Mouse (Mus musculus) lung, embryonic 16.5 days (tissue): Measurements from ENCODE around the gene Tec. TPM values are rescaled to one million over a fixed set of nuclear protein-coding genes. Genes with fewer than 3 reads are reported as not detected.

Experiments
- ATAC-seq: fragments of 200-750 bp; cut with Nextera tagmentation; 2 replicates; pipeline ENCODE4 v1.8.0; 2017; ENCODE audit warnings: low read depth, mild to moderate bottlenecking, moderate library complexity
- H3K27ac ChIP-seq: fragments of 300-500 bp; sonication (generic); 2 replicates; pipeline ENCODE4 v1.5.1; 2014; ENCODE audit warnings: mild to moderate bottlenecking, control low read depth, low read length
- H3K27me3 ChIP-seq: fragments of 300-500 bp; sonication (generic); 2 replicates; pipeline ENCODE4 v1.6.1; 2014; ENCODE audit warnings: low read depth, low read length, mixed read lengths; ENCODE audit not compliant: control insufficient read depth, insufficient read depth
- H3K36me3 ChIP-seq: fragments of 300-500 bp; sonication (generic); 2 replicates; pipeline ENCODE4 v1.6.1; 2014; ENCODE audit warnings: low read length; ENCODE audit not compliant: control insufficient read depth, insufficient read depth
- H3K4me1 ChIP-seq: fragments of 300-500 bp; sonication (generic); replicated peaks from 2 replicates; pipeline ENCODE4 v1.6.1; 2014; ENCODE audit warnings: low read length, mixed read lengths; ENCODE audit not compliant: control insufficient read depth, insufficient read depth
- H3K4me2 ChIP-seq: fragments of 300-500 bp; sonication (generic); 2 replicates; pipeline ENCODE4 v1.6.1; 2014; ENCODE audit warnings: low read depth, low read length, control low read depth
- H3K4me3 ChIP-seq: fragments of 300-500 bp; sonication (generic); 2 replicates; pipeline ENCODE4 v1.5.1; 2014; ENCODE audit warnings: mild to moderate bottlenecking, low read length, control low read depth
- H3K9ac ChIP-seq: fragments of 300-500 bp; sonication (generic); 2 replicates; pipeline ENCODE4 v1.6.1; 2014; ENCODE audit warnings: low read length, control low read depth
- H3K9me3 ChIP-seq: fragments of 300-500 bp; sonication (generic); 2 replicates; pipeline ENCODE4 v1.6.1; 2016; ENCODE audit warnings: low read length; ENCODE audit not compliant: control insufficient read depth
- WGBS: fragments of 180-500 bp; shearing (Covaris S2); extraction: QIAGEN DNeasy Blood & Tissue Kit; methylation state at CpG from one replicate; pipeline ENCODE4 v1.1.7; 2014; 5-methylcytosine and 5-hydroxymethylcytosine counted together
- polyA plus RNA-seq: library from polyadenylated mRNA; unstranded; fragments of >200 nt; fragmentation: Nextera tagmentation; extraction: Ambion mirVana; gene quantifications from 2 replicates; pipeline ENCODE4 v1.2.1, GENCODE M21; 2015

The Tec gene
- polyA plus RNA-seq, 1 experiment from 2014 or later, result 4.0 TPM

DNA sequence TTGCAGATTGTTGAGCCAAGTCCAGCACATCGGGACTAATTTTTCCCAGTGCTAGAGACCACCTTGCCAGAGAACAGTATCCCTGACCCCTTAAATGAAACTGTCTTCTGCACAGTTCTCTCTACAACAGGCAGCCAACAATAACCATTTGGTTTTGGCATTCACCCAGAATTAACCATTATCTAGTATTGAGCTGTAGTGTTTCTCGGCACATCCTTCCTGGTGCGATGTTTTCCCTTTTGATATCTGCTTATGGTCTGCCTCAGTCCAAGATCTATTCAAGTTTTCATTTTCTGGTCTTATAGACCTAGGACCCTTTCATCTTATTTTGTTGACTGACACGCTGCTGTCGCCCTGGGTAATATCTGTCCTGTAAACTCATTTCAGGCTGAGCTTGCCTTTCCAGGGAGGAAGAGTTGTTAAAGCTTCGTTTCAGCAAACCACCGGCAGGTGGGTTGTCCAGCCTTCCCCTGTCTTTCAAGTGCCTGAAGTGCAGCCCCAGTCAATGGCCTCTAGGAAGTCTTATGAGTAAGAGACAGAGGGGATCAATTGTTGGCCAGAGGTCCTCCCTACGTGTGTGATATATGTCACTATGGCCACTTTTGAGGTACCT, 40.1 kb upstream of the Tec start:
- 68% methylated on average over 8 of the region's 8 CpGs for whole genome bisulfite sequencing
- no peaks in the 10 kb centered on the region for H3K27me3 ChIP-seq

DNA sequence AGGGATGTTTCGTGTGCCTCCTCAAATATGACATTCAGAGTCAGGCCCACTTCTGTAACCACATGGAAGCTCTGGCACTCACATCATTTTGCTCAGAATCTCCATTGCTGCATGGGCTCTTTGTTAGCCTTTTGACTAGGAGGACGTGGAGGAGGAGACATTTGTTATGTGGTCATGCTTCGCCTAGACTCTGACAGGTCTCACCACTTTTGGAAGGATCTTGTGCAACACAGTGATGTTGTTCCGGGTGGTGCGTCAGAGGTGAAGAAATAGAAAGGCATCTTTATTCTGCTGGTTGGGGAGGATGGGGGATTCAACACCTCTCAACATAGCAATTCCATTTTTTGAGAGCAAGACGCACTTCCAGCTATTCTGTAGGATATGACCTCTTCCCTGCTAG, 39.1 kb upstream of the Tec start:
- Histone ChIP-seq H3K27me3 (no peaks in the 10 kb centered on the region), H3K4me1 (no peaks in the 10 kb centered on the region; the same call in 1 of the 2 replicates), H3K4me2 (no peak overlapping the region), H3K4me3 (no peak overlapping the region), H3K36me3 (no peaks in the 10 kb centered on the region), H3K9me3 (no peaks in the 10 kb centered on the region), H3K9ac (no peak overlapping the region), H3K27ac (no peak overlapping the region)
- ATAC-seq, result no peak
- WGBS, result 77% methylated on average over 6 of the region's 6 CpGs

More for the DNA sequence above, 40.1 kb upstream of the Tec start:
- Histone ChIP-seq H3K36me3 (no peaks in the 10 kb centered on the region), H3K4me2 (no peak overlapping the region), H3K9me3 (no peaks in the 10 kb centered on the region), H3K4me1 (peaks cover 5% of the 10 kb centered on the region; the same call in 1 of the 2 replicates), H3K9ac (no peak overlapping the region), H3K4me3 (no peak overlapping the region), H3K27ac (no peak overlapping the region)
- no peak for ATAC-seq

DNA sequence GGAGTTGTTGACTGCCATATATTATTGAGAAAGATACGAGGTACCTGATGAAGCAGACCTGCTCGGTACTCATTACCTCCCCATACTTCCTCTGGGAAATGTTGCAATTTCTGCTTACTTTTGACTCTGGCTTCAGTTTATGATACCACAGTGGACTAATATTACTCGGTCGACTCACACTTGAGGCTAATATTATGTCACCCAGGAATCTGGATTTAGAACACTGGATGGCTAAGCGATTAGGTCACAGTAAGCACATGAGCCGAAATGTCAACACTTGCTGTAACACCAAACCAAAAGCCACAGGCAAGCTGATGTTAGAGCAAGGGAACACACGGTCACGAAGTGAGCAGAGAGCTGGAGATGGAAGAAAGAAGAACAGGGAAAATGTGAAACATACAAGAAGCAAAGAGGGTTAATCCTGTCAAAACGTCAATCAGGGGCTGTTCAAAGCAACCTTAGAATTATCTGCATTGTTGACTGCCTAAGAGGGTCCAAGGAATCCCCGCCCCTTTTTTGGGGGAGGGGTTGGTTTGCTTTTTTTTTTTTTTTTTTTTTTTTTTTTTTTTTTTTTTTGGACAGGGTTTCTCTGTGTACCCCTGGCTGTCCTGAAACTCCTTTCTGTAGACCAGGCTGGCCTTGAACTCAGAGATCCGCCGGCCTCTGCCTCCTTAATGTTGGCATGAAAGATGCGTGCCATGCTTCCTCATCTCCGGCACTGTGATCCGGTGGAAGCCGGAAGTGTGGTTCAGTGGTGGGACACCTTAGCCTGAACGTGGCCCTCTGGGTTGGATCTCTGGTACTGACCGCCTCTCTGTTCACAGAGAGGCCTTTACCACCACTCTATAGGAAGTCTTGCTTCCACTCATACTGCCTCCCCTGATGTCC, 36.9 kb upstream of the Tec start:
- Histone ChIP-seq H3K4me3 (no peak overlapping the region), H3K27me3 (no peaks in the 10 kb centered on the region), H3K9ac (no peak overlapping the region), H3K9me3 (no peaks in the 10 kb centered on the region), H3K4me2 (peak overlapping the region; percentile 16; the same call in 1 of the 2 replicates), H3K4me1 (no peaks in the 10 kb centered on the region), H3K27ac (no peak overlapping the region), H3K36me3 (no peaks in the 10 kb centered on the region)
- WGBS, result 63% methylated on average over 18 of the region's 18 CpGs
- peak; percentile 80 for ATAC-seq

DNA sequence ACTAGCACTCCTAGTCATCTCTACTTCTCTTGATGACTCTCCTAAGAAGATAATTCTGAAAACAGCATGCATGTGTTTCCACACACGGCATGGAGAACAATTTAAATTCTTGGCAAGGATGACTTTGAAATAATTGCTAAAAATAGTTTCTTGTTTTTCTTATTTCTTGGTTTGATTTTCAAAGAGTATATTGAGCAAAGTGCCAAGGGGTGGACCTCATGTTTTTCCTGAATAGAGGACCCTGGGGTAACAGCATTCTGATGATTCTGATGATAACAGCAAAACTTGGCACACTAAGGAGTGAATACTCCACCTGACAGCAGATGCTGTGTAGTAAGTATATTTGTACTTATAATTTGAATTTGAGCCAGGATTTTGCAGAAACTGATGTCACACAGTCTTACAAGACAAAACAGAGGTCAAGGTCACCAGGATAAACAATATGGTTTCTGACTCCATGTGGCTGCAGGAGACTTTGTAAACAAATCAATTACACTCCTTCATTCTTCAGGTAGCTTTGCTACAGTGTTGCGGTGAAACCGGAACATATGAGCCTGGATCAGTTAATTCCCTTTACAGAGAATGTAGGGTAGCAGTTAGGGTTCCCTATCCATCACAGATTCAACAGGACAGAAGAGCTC, 34.7 kb upstream of the Tec start:
- ATAC-seq, result no peak
- Histone ChIP-seq H3K4me1 (0 out of 2 replicates have a peak, but pooled peaks cover 3% of the 10 kb centered on the region), H3K27ac (no peak overlapping the region)

DNA sequence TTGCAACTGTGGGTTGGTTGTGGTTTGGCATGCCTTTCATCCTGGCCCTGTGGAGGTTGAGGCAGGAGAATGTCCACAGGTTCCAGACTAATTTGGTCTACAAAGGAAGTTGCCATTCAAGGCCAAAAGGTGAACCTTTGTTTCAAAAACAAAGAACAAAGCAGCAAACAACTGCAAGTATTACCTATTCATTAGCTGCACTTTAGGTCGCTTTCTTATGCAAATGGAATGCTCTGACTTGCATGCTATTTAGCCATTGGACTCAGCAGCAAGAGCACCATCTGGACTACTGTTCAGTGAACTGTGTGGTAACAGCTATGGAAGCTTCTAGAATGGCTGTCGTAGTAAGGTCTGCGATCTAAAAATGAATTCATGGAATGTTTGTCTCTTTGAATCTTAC, 34.0 kb upstream of the Tec start:
- 62% methylated on average over 3 of the region's 3 CpGs for WGBS
- Histone ChIP-seq H3K27ac (no peak overlapping the region), H3K4me2 (no peak overlapping the region), H3K4me3 (no peak overlapping the region), H3K36me3 (no peaks in the 10 kb centered on the region), H3K27me3 (no peaks in the 10 kb centered on the region), H3K4me1 (0 out of 2 replicates have a peak, but pooled peaks cover 3% of the 10 kb centered on the region), H3K9ac (no peak overlapping the region), H3K9me3 (no peaks in the 10 kb centered on the region)
- no peak for ATAC-seq

More for the DNA sequence above, 34.7 kb upstream of the Tec start:
- H3K36me3 ChIP-seq, result no peaks in the 10 kb centered on the region
- no peak overlapping the region for H3K9ac ChIP-seq
- no peaks in the 10 kb centered on the region for H3K27me3 ChIP-seq
- H3K9me3 ChIP-seq, result no peaks in the 10 kb centered on the region
- WGBS, result 69% methylated on average over 3 of the region's 3 CpGs
- H3K4me3 ChIP-seq, result no peak overlapping the region
- H3K4me2 ChIP-seq, result no peak overlapping the region

DNA sequence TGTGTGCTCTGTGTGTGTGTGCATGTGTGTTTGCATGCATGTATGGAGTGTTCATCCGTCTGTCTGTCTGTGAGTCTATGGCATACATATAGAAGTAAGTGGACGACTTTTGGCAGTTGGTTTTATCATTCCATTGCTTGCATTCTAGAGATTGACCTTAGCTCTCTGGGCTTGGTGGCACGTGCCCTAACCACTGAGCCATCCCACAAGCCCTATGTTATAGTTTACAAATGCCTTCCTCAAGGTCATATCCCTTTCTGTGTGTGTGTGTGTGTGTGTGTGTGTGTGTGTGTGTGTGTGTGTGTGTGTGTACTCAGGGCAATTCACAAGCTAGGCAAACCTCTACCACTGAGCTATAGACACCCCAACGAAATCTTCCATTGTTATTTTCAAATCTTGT, 33.6 kb upstream of the Tec start:
- 0 out of 2 replicates have a peak, but pooled peaks cover 4% of the 10 kb centered on the region for H3K4me1 ChIP-seq
- 84% methylated on average over 4 of the region's 4 CpGs for WGBS

DNA sequence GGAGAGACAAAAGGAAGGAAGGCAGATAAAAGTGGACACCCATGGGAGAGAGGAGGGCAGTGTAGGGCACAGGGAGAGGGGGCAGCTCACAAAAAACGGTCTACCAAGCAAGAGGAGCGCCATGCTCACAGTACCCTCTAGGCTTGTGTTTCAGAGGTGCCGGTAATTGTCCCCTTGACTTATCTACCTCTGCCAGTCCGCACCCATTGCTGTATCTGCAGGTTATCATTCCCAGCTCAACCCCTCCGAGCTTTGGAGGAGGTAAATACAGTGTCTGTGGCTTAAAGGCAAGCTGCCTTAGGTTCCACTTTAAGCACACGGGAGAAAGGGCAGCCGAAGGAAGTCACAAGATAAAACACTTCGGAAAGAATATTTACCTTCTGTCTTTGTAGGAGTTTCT, 31.0 kb upstream of the Tec start:
- Histone ChIP-seq H3K9ac (no peak overlapping the region), H3K36me3 (no peaks in the 10 kb centered on the region), H3K4me2 (no peak overlapping the region), H3K27ac (no peak overlapping the region), H3K4me3 (no peak overlapping the region), H3K9me3 (no peaks in the 10 kb centered on the region), H3K4me1 (0 out of 2 replicates have a peak, but pooled peaks cover 7% of the 10 kb centered on the region), H3K27me3 (no peaks in the 10 kb centered on the region)
- no peak for ATAC-seq
- WGBS, result 80% methylated on average over 8 of the region's 8 CpGs

More for the DNA sequence above, 33.6 kb upstream of the Tec start:
- no peak overlapping the region for H3K4me3 ChIP-seq
- no peaks in the 10 kb centered on the region for H3K36me3 ChIP-seq
- H3K27me3 ChIP-seq, result no peaks in the 10 kb centered on the region
- ATAC-seq, result no peak
- H3K9me3 ChIP-seq, result no peaks in the 10 kb centered on the region
- no peak overlapping the region for H3K27ac ChIP-seq
- no peak overlapping the region for H3K9ac ChIP-seq
- no peak overlapping the region for H3K4me2 ChIP-seq

DNA sequence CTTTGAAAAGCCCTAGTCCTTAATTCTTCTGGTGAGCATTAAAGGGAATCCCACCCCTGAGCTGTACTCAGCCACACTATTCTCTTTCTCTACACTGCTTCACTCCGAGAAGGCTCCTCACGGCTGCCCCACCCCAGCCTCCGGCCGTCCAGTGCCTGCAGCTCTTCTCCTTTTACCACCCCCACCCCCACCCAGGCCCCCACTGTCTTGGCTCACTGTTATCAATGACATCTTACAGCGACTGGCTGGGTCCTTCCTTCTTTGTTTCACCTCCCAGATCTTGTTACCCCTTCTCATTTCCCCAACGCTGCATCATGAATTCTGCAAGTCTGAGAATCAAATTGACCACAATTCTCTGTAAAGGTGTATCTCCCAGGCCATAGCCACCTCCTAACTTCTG, 29.7 kb upstream of the Tec start:
- Histone ChIP-seq H3K4me2 (no peak overlapping the region), H3K27ac (no peak overlapping the region), H3K9me3 (no peaks in the 10 kb centered on the region), H3K4me1 (0 out of 2 replicates have a peak, but pooled peaks cover 7% of the 10 kb centered on the region), H3K4me3 (no peak overlapping the region), H3K36me3 (no peaks in the 10 kb centered on the region), H3K9ac (no peak overlapping the region), H3K27me3 (no peaks in the 10 kb centered on the region)
- no peak for ATAC-seq
- WGBS, result 43% methylated on average over 6 of the region's 6 CpGs
